Mouse (Mus musculus) right cerebral cortex, postnatal 25 days (tissue): ENCODE measurements around the gene Tcf3.

ENCODE experiments used
- DNase-seq: peaks from one replicate; pipeline ENCODE4 v3.0.0; 2022

The Tcf3 gene

DNA sequence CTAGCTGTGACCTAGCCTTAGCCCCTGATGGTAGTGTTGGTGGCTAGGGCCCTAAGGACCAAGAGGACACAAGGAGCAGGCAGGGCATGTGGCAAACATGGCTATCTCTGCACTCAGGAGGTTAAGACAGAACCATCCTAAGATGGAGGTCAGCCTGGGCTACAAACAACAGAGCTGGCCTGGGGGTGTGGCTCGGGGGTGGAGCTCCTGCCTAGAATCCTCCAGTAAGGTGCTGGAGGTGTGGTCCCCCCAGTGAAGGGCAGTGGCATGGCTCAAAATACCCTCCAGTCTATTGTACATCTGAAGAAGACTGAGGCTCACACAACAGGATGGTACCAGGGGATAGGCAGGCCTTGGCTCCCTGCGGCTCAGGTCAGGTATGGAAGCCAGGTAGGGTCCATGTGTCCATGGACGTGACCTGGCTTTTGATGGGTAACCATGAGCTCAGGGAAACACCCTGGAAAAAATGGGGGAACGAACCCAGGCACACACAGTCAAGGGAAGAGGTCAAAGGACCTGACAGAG, 49.3 kb downstream of the Tcf3 start:
- no peak for DNase-seq

DNA sequence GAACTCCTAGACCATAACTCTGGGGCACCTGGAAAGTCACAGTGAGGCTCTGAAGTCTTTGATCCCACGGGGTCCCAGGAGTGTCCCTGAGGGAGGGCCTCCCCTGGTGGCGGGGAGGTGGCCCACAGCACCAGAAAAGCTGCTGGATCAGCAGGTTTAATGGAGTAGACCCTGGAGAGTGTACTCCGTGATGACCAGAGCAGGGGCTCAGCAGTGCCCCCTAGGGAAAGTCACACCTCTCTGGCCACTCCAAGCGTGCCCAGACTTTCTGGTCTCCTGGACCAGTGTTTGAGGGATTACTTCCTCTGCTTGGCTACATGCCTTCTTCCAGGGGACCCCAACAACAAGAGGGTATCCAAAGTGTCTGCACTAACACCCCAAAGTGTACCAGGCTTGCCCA, 50.0 kb downstream of the Tcf3 start:
- no peak for DNase-seq

DNA sequence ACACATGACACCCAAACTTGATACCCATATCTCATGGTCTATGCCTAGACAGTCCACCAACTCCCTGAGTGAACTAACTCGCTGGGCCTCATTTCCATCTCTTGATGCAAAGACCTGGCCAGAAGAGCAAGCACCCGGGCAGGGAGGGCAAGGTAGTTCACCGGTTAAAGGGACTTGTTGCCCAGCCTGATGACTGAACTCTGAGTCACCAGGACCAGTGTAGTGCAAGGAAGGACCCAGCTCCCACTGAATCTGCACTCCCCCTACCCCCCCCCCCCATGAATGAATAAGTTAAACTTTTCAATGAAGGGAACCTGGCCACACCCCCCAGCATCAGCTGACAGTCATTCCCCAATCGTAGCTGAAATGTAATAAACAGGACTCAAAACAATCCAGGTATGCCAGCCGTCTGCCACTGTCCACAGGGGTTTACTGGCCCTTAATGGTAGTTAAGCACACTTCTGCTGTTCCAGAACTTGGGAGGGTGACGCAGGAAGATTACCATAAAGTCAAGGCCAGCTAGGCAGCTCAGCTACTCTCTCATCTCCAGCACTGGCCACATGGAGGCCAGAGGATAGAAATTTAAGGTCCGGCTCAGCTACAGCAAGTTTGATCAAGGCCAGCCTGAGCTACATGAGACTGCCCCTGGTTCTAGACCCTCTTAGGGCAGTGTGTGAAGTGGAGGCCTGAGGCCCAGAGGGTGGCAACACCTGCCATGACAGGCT, 50.6 kb downstream of the Tcf3 start:
- DNase-seq = no peak

DNA sequence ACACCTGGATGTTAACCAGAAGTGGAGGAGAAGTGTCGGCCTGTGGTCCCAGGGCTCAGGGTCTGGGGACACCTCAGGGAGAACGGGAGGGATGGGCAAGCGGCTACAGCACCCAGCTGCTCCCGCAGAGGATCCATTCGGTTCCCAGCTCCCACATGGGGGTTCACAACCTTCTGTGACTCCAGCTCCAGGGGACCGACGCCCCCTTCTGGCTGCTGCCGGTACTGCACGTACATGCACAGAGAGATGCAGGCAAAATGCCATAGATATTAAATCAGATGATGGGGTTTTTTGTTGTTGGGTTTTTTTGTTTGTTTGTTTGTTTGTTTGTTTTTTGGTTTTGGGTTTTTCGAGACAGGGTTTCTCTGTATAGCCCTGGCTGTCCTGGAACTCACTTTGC, 55.7 kb downstream of the Tcf3 start:
- no peak for DNase-seq

DNA sequence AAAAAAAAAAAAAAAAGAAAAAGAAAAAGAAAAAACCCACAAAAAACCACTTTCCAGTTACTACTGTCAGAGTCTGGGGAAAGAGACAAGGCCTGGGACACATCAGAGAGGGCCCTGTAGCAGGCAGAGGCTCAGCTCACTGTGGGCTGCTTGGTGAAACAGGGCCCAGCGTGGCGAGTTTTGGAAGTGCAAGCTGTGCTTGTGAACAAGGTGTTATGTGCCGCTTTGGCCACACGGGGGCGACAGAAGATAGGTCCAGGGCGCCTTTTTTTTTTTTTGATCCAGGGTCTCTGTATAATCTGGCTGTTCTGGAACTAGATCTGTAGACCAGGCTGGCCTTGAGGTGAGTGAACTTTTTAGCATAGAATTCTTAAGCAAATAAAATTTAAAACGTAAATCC, 57.3 kb downstream of the Tcf3 start:
- DNase-seq = peak; percentile 79

DNA sequence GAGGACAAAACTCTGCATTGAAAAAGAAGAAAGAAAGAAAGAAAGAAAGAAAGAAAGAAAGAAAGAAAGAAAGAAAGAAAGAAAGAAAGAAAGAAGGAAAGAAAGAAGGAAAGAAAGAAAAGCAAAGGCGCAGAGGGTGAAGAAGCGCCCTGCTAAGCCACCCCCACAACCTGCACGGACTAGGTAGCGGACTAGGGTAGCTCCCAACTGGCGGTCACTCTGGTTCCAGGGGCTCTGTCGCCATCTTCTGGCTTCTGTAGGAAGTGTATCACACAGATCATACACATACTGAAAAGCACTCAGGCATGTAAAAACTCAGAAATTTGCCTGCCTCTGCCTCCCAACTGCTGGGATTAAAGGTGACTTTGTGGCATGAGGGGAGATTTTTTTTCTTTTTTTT, 59.4 kb downstream of the Tcf3 start:
- DNase-seq = no peak

DNA sequence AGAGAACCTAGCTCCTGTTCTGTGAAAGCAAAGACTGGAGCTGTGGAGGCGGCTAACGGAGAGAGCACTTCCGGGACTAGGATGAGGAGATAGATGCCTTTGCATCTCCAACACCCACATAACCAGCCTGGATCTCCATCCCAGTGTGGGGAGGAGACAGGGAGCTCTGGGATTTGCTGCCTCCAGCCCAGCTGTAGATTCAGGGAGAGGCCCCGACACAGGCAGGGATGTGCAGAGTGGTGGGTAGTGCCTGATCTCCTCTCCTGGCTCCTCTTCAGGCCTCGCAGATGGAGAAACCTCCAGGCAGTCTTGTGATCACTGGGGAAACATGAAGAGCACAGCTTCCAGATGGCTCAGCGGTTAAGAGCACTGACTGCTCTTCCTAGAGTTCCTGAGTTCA, 60.7 kb downstream of the Tcf3 start:
- DNase-seq = no peak

DNA sequence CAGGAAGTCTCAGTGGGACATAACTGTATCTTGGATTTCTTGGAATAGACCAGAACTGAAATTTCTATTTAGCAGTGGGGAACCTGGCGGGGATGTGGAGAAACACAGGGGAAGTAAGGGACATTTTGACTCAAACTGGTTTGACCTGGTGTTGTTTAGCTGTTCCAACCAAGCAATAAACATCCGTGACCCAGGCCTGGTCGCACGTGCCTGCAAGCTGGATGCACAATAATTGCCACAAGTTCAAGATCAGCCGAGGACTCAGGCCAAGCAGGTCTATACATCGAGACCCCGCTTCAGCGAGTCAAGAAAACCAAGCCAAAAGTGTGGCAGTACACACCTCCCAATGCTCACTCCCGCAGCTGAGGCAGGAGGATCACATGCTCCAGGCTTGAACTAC, 61.5 kb downstream of the Tcf3 start:
- no peak for DNase-seq

DNA sequence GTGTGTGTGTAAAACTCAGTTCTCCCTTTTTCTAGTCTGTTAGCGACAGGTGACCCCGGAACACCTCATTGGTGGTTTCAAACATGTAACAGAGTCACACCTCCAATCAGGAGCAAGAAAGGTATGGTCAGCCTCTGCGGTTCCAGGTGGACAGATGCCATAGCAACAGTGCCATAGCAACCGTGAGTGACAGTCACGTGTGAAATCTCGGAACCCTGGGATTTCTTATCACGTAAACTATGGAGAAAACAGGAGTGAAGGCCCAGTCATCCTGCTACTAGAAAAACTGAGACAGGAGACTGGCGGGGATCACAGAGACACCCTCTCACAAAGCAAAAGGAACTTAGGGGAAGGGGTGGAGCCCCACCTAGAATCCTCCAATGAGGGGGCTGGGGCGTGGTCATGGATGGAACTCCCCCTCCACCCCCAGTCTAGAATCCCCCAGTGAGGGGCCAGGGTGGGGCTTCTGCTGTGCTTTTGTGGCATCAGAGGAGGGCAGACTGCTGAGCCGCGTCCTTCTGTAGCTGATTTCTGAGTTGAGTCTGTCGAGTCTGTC, 62.0 kb downstream of the Tcf3 start:
- peak; percentile 56 for DNase-seq

DNA sequence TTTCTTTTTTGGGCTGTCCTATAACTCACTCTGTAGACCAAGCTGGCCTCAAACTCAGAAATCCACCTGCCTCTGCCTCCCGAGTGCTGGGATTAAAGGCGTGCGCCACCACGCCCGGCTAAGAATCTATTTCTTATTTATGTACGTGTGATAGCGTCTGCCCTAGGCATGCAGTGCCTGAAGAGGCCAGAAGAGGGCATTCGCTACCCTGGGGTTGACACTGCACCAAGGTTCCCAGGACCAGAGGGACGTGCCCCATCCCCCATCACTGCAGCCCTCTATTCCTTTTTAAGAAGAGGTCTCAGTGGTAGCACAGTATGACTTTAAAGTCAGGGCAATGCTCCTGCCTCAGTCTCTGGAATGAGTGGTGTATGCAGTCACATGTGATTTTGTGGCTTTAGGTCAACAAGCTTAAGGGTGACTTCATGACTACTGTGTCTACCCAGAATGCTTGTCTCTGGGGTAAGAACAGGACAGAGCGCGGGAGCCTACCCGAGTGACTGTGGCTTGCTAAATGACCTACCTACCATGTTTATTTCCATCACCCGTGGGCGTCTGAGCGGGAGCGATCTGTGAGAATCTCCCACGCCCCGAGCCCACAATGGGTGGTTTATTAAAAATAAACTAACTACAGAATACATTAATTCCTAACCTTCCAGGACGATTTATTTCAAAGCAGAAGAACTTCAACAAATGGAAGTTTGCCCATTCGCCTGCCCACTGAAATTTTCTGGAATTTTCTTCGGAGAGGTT, 63.3 kb downstream of the Tcf3 start:
- DNase-seq = no peak

DNA sequence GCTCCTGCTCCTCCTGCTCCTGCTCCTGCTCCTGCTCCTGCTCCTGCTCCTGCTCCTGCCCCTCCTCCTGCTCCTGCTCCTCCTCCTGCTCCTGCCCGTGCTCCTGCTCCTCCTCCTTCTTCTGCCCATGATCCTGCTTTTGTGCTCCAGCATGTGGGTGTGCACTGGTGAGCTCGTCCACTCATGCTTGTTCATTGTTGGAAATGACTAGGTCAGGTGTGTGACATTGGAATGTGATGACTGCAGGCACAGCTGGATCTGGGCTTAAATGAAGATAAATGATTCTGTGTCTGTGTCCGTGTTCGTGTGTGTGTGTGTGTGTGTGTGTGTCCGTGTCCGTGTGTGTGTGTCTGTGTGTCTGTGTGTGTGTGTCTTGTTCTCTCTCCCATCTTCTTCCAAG, 65.1 kb downstream of the Tcf3 start:
- DNase-seq = no peak

DNA sequence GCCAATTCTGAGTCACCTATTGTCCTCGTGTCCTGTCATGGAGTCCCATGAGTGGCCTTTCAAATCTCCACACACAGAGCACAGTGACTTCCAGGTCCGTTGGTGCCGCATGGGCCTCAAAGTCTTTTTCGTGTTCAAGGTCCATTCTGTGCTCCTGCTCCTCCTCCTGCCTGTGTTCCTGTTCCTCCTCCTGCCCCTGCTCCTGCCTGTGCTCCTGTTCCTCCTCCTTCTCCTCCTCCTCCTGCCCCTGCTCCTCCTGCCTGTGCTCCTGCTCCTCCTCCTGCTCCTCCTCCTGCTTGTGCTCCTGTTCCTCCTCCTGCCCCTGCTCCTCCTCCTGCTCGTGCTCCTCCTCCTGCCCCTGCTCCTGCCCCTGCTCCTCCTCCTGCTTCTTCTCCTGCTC, 65.5 kb downstream of the Tcf3 start:
- no peak for DNase-seq

DNA sequence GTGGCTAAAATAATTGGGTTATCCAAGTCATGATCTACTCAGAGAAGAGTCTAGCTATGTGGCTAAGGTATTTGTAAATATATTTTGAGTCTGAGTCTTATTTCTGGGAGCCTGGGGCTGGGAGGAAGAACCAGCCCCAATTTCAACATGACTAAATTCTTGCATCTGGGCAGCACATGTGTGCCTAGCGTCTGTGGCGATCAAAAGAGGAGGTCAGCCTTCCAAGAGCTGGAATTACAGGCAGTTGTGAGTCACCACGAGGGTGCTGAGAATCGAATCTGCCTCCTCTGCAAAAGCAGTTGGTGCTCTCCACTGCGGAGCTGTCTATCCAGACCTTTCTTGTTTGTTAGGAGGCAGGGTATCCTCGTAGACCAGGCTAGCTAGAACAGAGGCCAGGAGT, 67.7 kb downstream of the Tcf3 start:
- DNase-seq = no peak

DNA sequence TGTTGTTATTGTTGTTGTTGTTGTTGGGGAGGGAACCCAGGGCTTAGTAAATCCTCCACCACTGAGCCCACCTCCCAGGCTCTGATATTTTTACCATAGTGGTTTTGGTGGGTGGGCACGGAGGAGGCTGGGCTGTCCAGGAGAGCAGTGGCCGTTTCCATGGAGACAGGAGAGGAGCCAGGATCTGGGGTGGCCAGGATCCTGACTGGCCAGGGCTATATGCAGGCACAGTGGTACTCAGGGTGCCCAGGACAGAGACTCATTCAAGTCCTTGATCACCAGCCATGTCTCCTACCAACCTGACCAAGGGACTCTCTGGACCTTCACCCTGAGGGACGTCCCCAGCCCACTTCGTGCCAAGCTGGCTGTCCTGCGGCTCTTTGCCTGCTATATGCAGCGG, 69.7 kb downstream of the Tcf3 start:
- no peak for DNase-seq
